Mouse (Mus musculus): ENCODE results near the gene Gm2832. TPM values are rescaled to one million over a fixed set of nuclear protein-coding genes. Genes with fewer than 3 reads are reported as not detected.
A peak's percentile ranks its signal among the peaks of the same experiment; 100 is the strongest.
"Not testable (repeated sequence)": the region's sequence is repeated elsewhere in the genome, so short reads cannot be mapped to it uniquely, and the experiment has no call there.

The Gm2832 gene
- not detected in 2 replicates for polyA plus RNA-seq (2015; fragmentation: Nextera tagmentation; extraction: Ambion mirVana)

GRCm38 (mm10) chr14:41278505-41278904 is at the start of gene Gm2832:
Gene Gm2832, plus strand, starts transcription at chr14:41278805.
- not testable (repeated sequence) for H3K27ac ChIP-seq; H3K4me3 ChIP-seq (replicated peaks; ENCODE audit: low read depth, low read length); H3K36me3 ChIP-seq (ENCODE audit: insufficient read depth, low read length); H3K4me2 ChIP-seq (ENCODE audit: low read length); ATAC-seq (replicated peaks; ENCODE audit: low FRiP score, low read depth); H3K4me1 ChIP-seq (replicated peaks; ENCODE audit: insufficient read depth, low read length); H3K9ac ChIP-seq (ENCODE audit: low read depth, low read length); H3K9me3 ChIP-seq (replicated peaks; ENCODE audit: low read length); H3K27me3 ChIP-seq (ENCODE audit: insufficient read depth, low read length); DNase-seq (ENCODE audit: low spot score)
- WGBS, result 87% methylated on average over 2 of the region's 3 CpGs

DNA sequence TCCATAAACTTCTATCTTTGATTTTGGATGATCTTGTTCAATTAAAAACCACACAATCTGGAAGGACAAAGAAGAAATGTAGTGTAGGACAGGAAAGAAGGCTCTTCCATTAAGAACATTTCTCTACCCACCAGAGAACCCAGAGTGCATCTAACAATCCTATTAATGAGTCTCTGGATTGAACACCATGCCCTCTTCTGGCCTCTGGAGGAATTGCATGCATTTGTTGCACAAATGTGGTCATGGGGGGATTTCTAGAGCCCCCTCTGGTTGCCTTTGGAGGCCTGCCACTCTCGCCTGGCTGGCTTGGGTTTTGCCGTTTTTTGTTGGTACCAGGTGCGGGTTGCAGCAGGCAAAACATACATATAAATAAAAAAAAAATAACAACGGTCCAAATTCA is 15.3 kb upstream of the Gm2832 start:
- H3K4me2 ChIP-seq (ENCODE audit: low read length); H3K27me3 ChIP-seq (ENCODE audit: insufficient read depth, low read length); H3K9ac ChIP-seq (ENCODE audit: low read depth, low read length); H3K36me3 ChIP-seq (ENCODE audit: insufficient read depth, low read length); H3K27ac ChIP-seq; H3K4me3 ChIP-seq (replicated peaks; ENCODE audit: low read depth, low read length); H3K4me1 ChIP-seq (replicated peaks; ENCODE audit: insufficient read depth, low read length); H3K9me3 ChIP-seq (replicated peaks; ENCODE audit: low read length); DNase-seq (ENCODE audit: low spot score); ATAC-seq (replicated peaks; ENCODE audit: low FRiP score, low read depth): not testable (repeated sequence)
- WGBS, result 42% methylated on average over 4 of the region's 4 CpGs

- DNase-seq (ENCODE audit: low spot score), result not testable (repeated sequence)
These were observed 14.5 kb upstream of the Gm2832 start for GRCm38 (mm10) chr14:41263853-41264755.

GRCm38 (mm10) chr14:41264756-41265566 is 13.6 kb upstream of the Gm2832 start:
- H3K4me2 ChIP-seq (ENCODE audit: low read length), result peak overlapping the region; percentile 40
- DNase-seq (ENCODE audit: low spot score), result peak; percentile 1
- ATAC-seq (replicated peaks; ENCODE audit: low FRiP score, low read depth), result peak; percentile 71; the same call in 1 of the 2 replicates
- H3K9me3 ChIP-seq (replicated peaks; ENCODE audit: low read length); H3K36me3 ChIP-seq (ENCODE audit: insufficient read depth, low read length); H3K27ac ChIP-seq; H3K27me3 ChIP-seq (ENCODE audit: insufficient read depth, low read length); H3K4me3 ChIP-seq (replicated peaks; ENCODE audit: low read depth, low read length); H3K9ac ChIP-seq (ENCODE audit: low read depth, low read length); H3K4me1 ChIP-seq (replicated peaks; ENCODE audit: insufficient read depth, low read length): not testable (repeated sequence)
- WGBS, result 2% methylated on average over 24 of the region's 36 CpGs
- TF ChIP-seq CTCF (IDR thresholded peaks at IDR 0.05; ENCODE audit: low read depth), result peak; percentile 41; the same call in 1 of the 2 replicates

More at GRCm38 (mm10) chr14:41263853-41264755, 14.5 kb upstream of the Gm2832 start:
- peak; percentile 40; the same call in 1 of the 2 replicates for ATAC-seq (replicated peaks; ENCODE audit: low FRiP score, low read depth)
- not testable (repeated sequence) for H3K27me3 ChIP-seq (ENCODE audit: insufficient read depth, low read length); H3K4me1 ChIP-seq (replicated peaks; ENCODE audit: insufficient read depth, low read length); H3K36me3 ChIP-seq (ENCODE audit: insufficient read depth, low read length); H3K4me3 ChIP-seq (replicated peaks; ENCODE audit: low read depth, low read length); H3K9ac ChIP-seq (ENCODE audit: low read depth, low read length); H3K9me3 ChIP-seq (replicated peaks; ENCODE audit: low read length); H3K27ac ChIP-seq
- WGBS, result 4% methylated on average over 27 of the region's 29 CpGs
- H3K4me2 ChIP-seq (ENCODE audit: low read length), result peak overlapping the region; percentile 40

- WGBS, result 36% methylated on average over 1 of the region's 1 CpGs
- not testable (repeated sequence) for H3K4me1 ChIP-seq (replicated peaks; ENCODE audit: insufficient read depth, low read length); H3K27ac ChIP-seq; H3K36me3 ChIP-seq (ENCODE audit: insufficient read depth, low read length); H3K27me3 ChIP-seq (ENCODE audit: insufficient read depth, low read length); H3K9me3 ChIP-seq (replicated peaks; ENCODE audit: low read length); H3K4me3 ChIP-seq (replicated peaks; ENCODE audit: low read depth, low read length); DNase-seq (ENCODE audit: low spot score); H3K9ac ChIP-seq (ENCODE audit: low read depth, low read length); ATAC-seq (replicated peaks; ENCODE audit: low FRiP score, low read depth); H3K4me2 ChIP-seq (ENCODE audit: low read length)
These were observed 7.4 kb downstream of the Gm2832 start for GRCm38 (mm10) chr14:41285965-41286364.

Other genes with a start within 250 kb of the Gm2832 start
- 0.23 TPM in 1 of 2 replicates, not detected in the other for gene Dydc2, start 209.6 kb upstream of the Gm2832 start, polyA plus RNA-seq (2015; fragmentation: Nextera tagmentation; extraction: Ambion mirVana)
- not detected in 2 replicates for gene Dydc1, start 205.9 kb upstream of the Gm2832 start, polyA plus RNA-seq (2015; fragmentation: Nextera tagmentation; extraction: Ambion mirVana)
- gene Mat1a, start 173.8 kb upstream of the Gm2832 start, polyA plus RNA-seq (2015; fragmentation: Nextera tagmentation; extraction: Ambion mirVana), result 0.17 and 0.20 TPM in 2 replicates
- 0.13 TPM in 1 of 2 replicates, not detected in the other for gene Sftpa1, start 147.0 kb upstream of the Gm2832 start, polyA plus RNA-seq (2015; fragmentation: Nextera tagmentation; extraction: Ambion mirVana)
- gene Mbl1, start 127.3 kb upstream of the Gm2832 start, polyA plus RNA-seq (2015; fragmentation: Nextera tagmentation; extraction: Ambion mirVana), result not detected in 2 replicates
- gene Sftpd, start 93.7 kb upstream of the Gm2832 start, polyA plus RNA-seq (2015; fragmentation: Nextera tagmentation; extraction: Ambion mirVana), result 1.4 and 1.6 TPM in 2 replicates
- gene Gm5798, start 69.8 kb downstream of the Gm2832 start, polyA plus RNA-seq (2015; fragmentation: Nextera tagmentation; extraction: Ambion mirVana), result not detected in 2 replicates
- gene Gm7945, start 107.6 kb downstream of the Gm2832 start, polyA plus RNA-seq (2015; fragmentation: Nextera tagmentation; extraction: Ambion mirVana), result not detected in 2 replicates
- gene Gm6482, start 129.5 kb downstream of the Gm2832 start, polyA plus RNA-seq (2015; fragmentation: Nextera tagmentation; extraction: Ambion mirVana), result not detected in 2 replicates
- not detected in 2 replicates for gene Gm7954, start 174.7 kb downstream of the Gm2832 start, polyA plus RNA-seq (2015; fragmentation: Nextera tagmentation; extraction: Ambion mirVana)
- not detected in 2 replicates for gene Gm3486, start 210.7 kb downstream of the Gm2832 start, polyA plus RNA-seq (2015; fragmentation: Nextera tagmentation; extraction: Ambion mirVana)

Data from kidney, postnatal 0 days (tissue).